Mouse (Mus musculus): ENCODE measurements at regions not wholly inside any gene's neighbourhood (a gene's known extent, or its start where the extent isn't known, plus 50 kb on each side); places are given as distances from the start of the nearest gene placed in this dataset.

GRCm38 (mm10) chr1:164559546-164560228, 101.5 kb upstream of the Atp1b1 start:
- Histone ChIP-seq H3K27me3 (replicated peaks; ENCODE audit: low read depth, poor library complexity, severe bottlenecking) (no peaks in the 10 kb centered on the region), H3K27ac (replicated peaks) (no peak overlapping the region), H3K9me3 (no peaks in the 10 kb centered on the region), H3K36me3 (replicated peaks) (no peaks in the 10 kb centered on the region), H3K4me1 (no peaks in the 10 kb centered on the region), H3K4me3 (no peak overlapping the region)
- DNase-seq (ENCODE audit: low spot score) = no peak
- WGBS = 89% methylated on average over 4 of the region's 4 CpGs

GRCm38 (mm10) chr1:164552658-164553057, 94.5 kb upstream of the Atp1b1 start:
- Histone ChIP-seq H3K36me3 (replicated peaks) (no peaks in the 10 kb centered on the region), H3K9me3 (no peaks in the 10 kb centered on the region), H3K4me3 (no peak overlapping the region), H3K27me3 (replicated peaks; ENCODE audit: low read depth, poor library complexity, severe bottlenecking) (no peaks in the 10 kb centered on the region), H3K4me1 (no peaks in the 10 kb centered on the region; the same call in 1 of the 2 replicates), H3K27ac (replicated peaks) (no peak overlapping the region)
- 53% methylated on average over 4 of the region's 4 CpGs for whole genome bisulfite sequencing
- no peak for DNase-seq (ENCODE audit: low spot score)

GRCm38 (mm10) chr1:164551019-164551418, 92.9 kb upstream of the Atp1b1 start:
- 77% methylated on average over 2 of the region's 2 CpGs for WGBS
- DNase-seq (ENCODE audit: low spot score) = no peak
- no peaks in the 10 kb centered on the region for H3K36me3 ChIP-seq (replicated peaks)

GRCm38 (mm10) chr1:164550596-164550995, 92.4 kb upstream of the Atp1b1 start:
- 77% methylated on average over 3 of the region's 3 CpGs for WGBS
- no peak for DNase-seq (ENCODE audit: low spot score)
- H3K4me1 ChIP-seq = no peaks in the 10 kb centered on the region; the same call in 1 of the 2 replicates
- H3K36me3 ChIP-seq (replicated peaks) = no peaks in the 10 kb centered on the region
- H3K27me3 ChIP-seq (replicated peaks; ENCODE audit: low read depth, poor library complexity, severe bottlenecking) = no peaks in the 10 kb centered on the region
- no peaks in the 10 kb centered on the region for H3K9me3 ChIP-seq
- no peak overlapping the region for H3K4me3 ChIP-seq
- H3K27ac ChIP-seq (replicated peaks) = no peak overlapping the region

More at GRCm38 (mm10) chr1:164551019-164551418, 92.9 kb upstream of the Atp1b1 start:
- H3K4me1 ChIP-seq = no peaks in the 10 kb centered on the region; the same call in 1 of the 2 replicates
- no peaks in the 10 kb centered on the region for H3K27me3 ChIP-seq (replicated peaks; ENCODE audit: low read depth, poor library complexity, severe bottlenecking)
- H3K4me3 ChIP-seq = no peak overlapping the region
- H3K27ac ChIP-seq (replicated peaks) = no peak overlapping the region
- no peaks in the 10 kb centered on the region for H3K9me3 ChIP-seq

- Histone ChIP-seq H3K9me3 (no peaks in the 10 kb centered on the region), H3K36me3 (replicated peaks) (no peaks in the 10 kb centered on the region), H3K4me3 (no peak overlapping the region), H3K27me3 (replicated peaks; ENCODE audit: low read depth, poor library complexity, severe bottlenecking) (no peaks in the 10 kb centered on the region), H3K27ac (replicated peaks) (no peak overlapping the region), H3K4me1 (no peaks in the 10 kb centered on the region; the same call in 1 of the 2 replicates)
- WGBS = 76% methylated on average over 8 of the region's 8 CpGs
- DNase-seq (ENCODE audit: low spot score) = no peak
Measured at GRCm38 (mm10) chr1:164548071-164548470, 89.9 kb upstream of the Atp1b1 start.

GRCm38 (mm10) chr1:164545843-164546242, 87.7 kb upstream of the Atp1b1 start:
- H3K27ac ChIP-seq (replicated peaks) = no peak overlapping the region
- H3K4me1 ChIP-seq = no peaks in the 10 kb centered on the region
- H3K9me3 ChIP-seq = no peaks in the 10 kb centered on the region
- H3K4me3 ChIP-seq = no peak overlapping the region
- no peaks in the 10 kb centered on the region for H3K36me3 ChIP-seq (replicated peaks)
- no peaks in the 10 kb centered on the region for H3K27me3 ChIP-seq (replicated peaks; ENCODE audit: low read depth, poor library complexity, severe bottlenecking)
- DNase-seq (ENCODE audit: low spot score) = no peak
- WGBS = 81% methylated on average over 4 of the region's 4 CpGs

- Histone ChIP-seq H3K27ac (replicated peaks) (no peak overlapping the region), H3K27me3 (replicated peaks; ENCODE audit: low read depth, poor library complexity, severe bottlenecking) (no peaks in the 10 kb centered on the region), H3K4me1 (no peaks in the 10 kb centered on the region), H3K36me3 (replicated peaks) (no peaks in the 10 kb centered on the region), H3K4me3 (no peak overlapping the region), H3K9me3 (no peaks in the 10 kb centered on the region)
- no peak for DNase-seq (ENCODE audit: low spot score)
- 80% methylated on average over 9 of the region's 9 CpGs for WGBS
Measured at GRCm38 (mm10) chr1:164543045-164543803, 85.1 kb upstream of the Atp1b1 start.

GRCm38 (mm10) chr1:164541711-164542110, 83.6 kb upstream of the Atp1b1 start:
- H3K27me3 ChIP-seq (replicated peaks; ENCODE audit: low read depth, poor library complexity, severe bottlenecking) = no peaks in the 10 kb centered on the region
- no peak overlapping the region for H3K4me3 ChIP-seq
- no peaks in the 10 kb centered on the region for H3K9me3 ChIP-seq
- no peak overlapping the region for H3K27ac ChIP-seq (replicated peaks)
- WGBS = 87% methylated on average over 1 of the region's 1 CpGs
- no peaks in the 10 kb centered on the region for H3K4me1 ChIP-seq
- DNase-seq (ENCODE audit: low spot score) = no peak
- H3K36me3 ChIP-seq (replicated peaks) = no peaks in the 10 kb centered on the region

- no peaks in the 10 kb centered on the region for H3K9me3 ChIP-seq
- 74% methylated on average over 5 of the region's 5 CpGs for WGBS
Measured at GRCm38 (mm10) chr1:164538304-164539043, 80.3 kb upstream of the Atp1b1 start.

GRCm38 (mm10) chr1:164537324-164537948, 79.3 kb upstream of the Atp1b1 start:
- H3K27me3 ChIP-seq (replicated peaks; ENCODE audit: low read depth, poor library complexity, severe bottlenecking) = no peaks in the 10 kb centered on the region
- WGBS = 83% methylated on average over 7 of the region's 7 CpGs
- no peaks in the 10 kb centered on the region for H3K9me3 ChIP-seq
- H3K27ac ChIP-seq (replicated peaks) = no peak overlapping the region
- DNase-seq (ENCODE audit: low spot score) = no peak
- H3K4me3 ChIP-seq = no peak overlapping the region
- H3K4me1 ChIP-seq = no peaks in the 10 kb centered on the region
- H3K36me3 ChIP-seq (replicated peaks) = no peaks in the 10 kb centered on the region

More at GRCm38 (mm10) chr1:164538304-164539043, 80.3 kb upstream of the Atp1b1 start:
- H3K36me3 ChIP-seq (replicated peaks) = no peaks in the 10 kb centered on the region
- no peaks in the 10 kb centered on the region for H3K4me1 ChIP-seq
- DNase-seq (ENCODE audit: low spot score) = no peak
- H3K4me3 ChIP-seq = no peak overlapping the region
- H3K27ac ChIP-seq (replicated peaks) = no peak overlapping the region
- H3K27me3 ChIP-seq (replicated peaks; ENCODE audit: low read depth, poor library complexity, severe bottlenecking) = no peaks in the 10 kb centered on the region

- Histone ChIP-seq H3K4me1 (no peaks in the 10 kb centered on the region), H3K36me3 (replicated peaks) (no peaks in the 10 kb centered on the region), H3K9me3 (no peaks in the 10 kb centered on the region), H3K27ac (replicated peaks) (no peak overlapping the region), H3K4me3 (no peak overlapping the region), H3K27me3 (replicated peaks; ENCODE audit: low read depth, poor library complexity, severe bottlenecking) (no peaks in the 10 kb centered on the region)
- WGBS = 88% methylated on average over 5 of the region's 5 CpGs
- no peak for DNase-seq (ENCODE audit: low spot score)
Measured at GRCm38 (mm10) chr1:164532196-164532595, 74.0 kb upstream of the Atp1b1 start.

- WGBS = 82% methylated on average over 1 of the region's 1 CpGs
- Histone ChIP-seq H3K4me1 (no peaks in the 10 kb centered on the region), H3K4me3 (no peak overlapping the region), H3K36me3 (replicated peaks) (no peaks in the 10 kb centered on the region), H3K27me3 (replicated peaks; ENCODE audit: low read depth, poor library complexity, severe bottlenecking) (no peaks in the 10 kb centered on the region), H3K9me3 (no peaks in the 10 kb centered on the region), H3K27ac (replicated peaks) (no peak overlapping the region)
- no peak for DNase-seq (ENCODE audit: low spot score)
Measured at GRCm38 (mm10) chr1:164531741-164532140, 73.6 kb upstream of the Atp1b1 start.

Measured in embryonic facial prominence, embryonic 10.5 days (tissue).